Mouse (Mus musculus) monocyte, adult 5-6 weeks (primary cell): ENCODE data around the gene Mrgprg. TPM values are rescaled to one million over a fixed set of nuclear protein-coding genes. Genes with fewer than 3 reads are reported as not detected.

Experiments
- ATAC-seq: fragments of 153-309, 156-312 bp; replicated peaks from 2 replicates; pipeline ENCODE4 v1.8.0; 2017; ENCODE audit warnings: mild to moderate bottlenecking; ENCODE audit not compliant: low TSS enrichment, insufficient number of reproducible peaks, severe bottlenecking, poor library complexity, low FRiP score
- total RNA-seq: library from RNA; stranded (forward); fragments of 200-1000, 200-491, 200-594 nt; gene quantifications from 3 replicates; pipeline ENCODE4 v1.2.3, GENCODE M21; 2017

The Mrgprg gene
- total RNA-seq, 1 experiment from 2014 or later, result not detected

- ATAC-seq, result no peak
These were observed 49.0 kb downstream of the Mrgprg start for GRCm38 (mm10) chr7:143717811-143718210.

Other genes with a start within 250 kb of the Mrgprg start
- gene Nap1l4, start 217.9 kb downstream of the Mrgprg start, total RNA-seq, result 121 to 136 TPM (median 124 TPM) in 3 replicates
- gene Cars, start 166.9 kb downstream of the Mrgprg start, total RNA-seq, result 19.9 to 54.1 TPM (median 40.4 TPM) in 3 replicates
- gene Tnfrsf26, start 138.3 kb downstream of the Mrgprg start, total RNA-seq, result 4.9 to 8.9 TPM (median 8.1 TPM) in 3 replicates
- gene Tnfrsf22, start 117.3 kb downstream of the Mrgprg start, total RNA-seq, result 0.57 to 1.9 TPM (median 0.68 TPM) in 3 replicates
- 0.58 to 1.1 TPM in 2 of 3 replicates, not detected in the other for gene Tnfrsf23, start 81.1 kb downstream of the Mrgprg start, total RNA-seq
- 16.1 to 49.9 TPM (median 22.0 TPM) in 3 replicates for gene Osbpl5, start 10.0 kb downstream of the Mrgprg start, total RNA-seq
- gene Mrgpre, start 17.5 kb upstream of the Mrgprg start, total RNA-seq, result 0.29 to 0.32 TPM in 2 of 3 replicates, not detected in the other
- 9.3 to 24.7 TPM (median 20.9 TPM) in 3 replicates for gene Nadsyn1, start 55.9 kb upstream of the Mrgprg start, total RNA-seq
- gene Dhcr7, start 56.2 kb upstream of the Mrgprg start, total RNA-seq, result 1.4 to 9.9 TPM (median 3.2 TPM) in 3 replicates
- not detected in 3 replicates for gene Gm498, start 99.8 kb upstream of the Mrgprg start, total RNA-seq
- 0.10 TPM in 1 of 3 replicates, not detected in the others for gene Shank2, start 234.9 kb upstream of the Mrgprg start, total RNA-seq